Mouse (Mus musculus) embryo, embryonic 10 days (tissue): ENCODE measurements at regions not wholly inside any gene's neighbourhood (a gene's known extent, or its start where the extent isn't known, plus 50 kb on each side); places are given as distances from the start of the nearest gene placed in this dataset.

Experiments
- DNase-seq: peaks from one replicate; pipeline ENCODE4 v3.0.0-alpha.2; 2015; ENCODE audit warnings: low spot score

GRCm38 (mm10) chr5:114512756-114513155, 55.1 kb upstream of the Fam222a start:
- DNase-seq = peak; percentile 20

GRCm38 (mm10) chr5:114513911-114514457, 53.8 kb upstream of the Fam222a start:
- DNase-seq = no peak

GRCm38 (mm10) chr5:114517010-114517409, 50.8 kb upstream of the Fam222a start:
- DNase-seq = no peak

DNA sequence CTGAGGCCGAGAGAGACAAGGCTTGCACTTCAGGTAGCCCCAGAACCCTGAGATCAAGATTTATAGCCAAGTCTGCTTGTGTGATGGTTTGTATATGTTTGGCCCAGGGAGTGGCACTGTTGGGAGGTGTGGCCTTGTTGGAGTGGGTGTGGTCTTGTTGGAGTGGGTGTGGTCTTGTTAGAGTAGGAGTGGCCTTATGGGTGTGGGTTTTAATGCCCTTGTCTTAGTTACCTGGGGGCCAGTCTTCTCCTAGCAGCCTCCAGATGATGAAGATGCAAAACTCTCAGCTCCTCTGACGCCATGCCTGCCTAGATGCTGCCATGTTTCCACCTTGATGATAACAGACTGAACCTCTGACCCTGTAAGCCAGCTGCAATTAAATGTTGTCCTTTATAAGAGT, 49.8 kb upstream of the Fam222a start:
- no peak for DNase-seq
